Mouse (Mus musculus) lung, postnatal 0 days (tissue): ENCODE measurements at regions not wholly inside any gene's neighbourhood (a gene's known extent, or its start where the extent isn't known, plus 50 kb on each side); places are given as distances from the start of the nearest gene placed in this dataset.

Experiments used
- ATAC-seq: fragments of 200-750 bp; cut with Nextera tagmentation; 2 replicates; pipeline ENCODE4 v1.8.0; 2017; ENCODE audit warnings: moderate library complexity
- DNase-seq: peaks from one replicate; pipeline ENCODE4 v3.0.0-alpha.2; 2016; ENCODE audit warnings: low spot score
- H3K27ac ChIP-seq: fragments of 300-500 bp; sonication (generic); 2 replicates; pipeline ENCODE4 v1.5.1; 2014; ENCODE audit warnings: antibody characterized with exemption, mild to moderate bottlenecking, low read length, mixed read lengths
- H3K27me3 ChIP-seq: fragments of 300-500 bp; sonication (generic); replicated peaks from 2 replicates; pipeline ENCODE4 v1.6.1; 2014; ENCODE audit warnings: low read length, mixed read lengths; ENCODE audit not compliant: insufficient read depth
- H3K36me3 ChIP-seq: fragments of 300-500 bp; sonication (generic); 2 replicates; pipeline ENCODE4 v1.6.1; 2014; ENCODE audit warnings: low read length, mixed read lengths; ENCODE audit not compliant: insufficient read depth
- H3K4me1 ChIP-seq: fragments of 300-500 bp; sonication (generic); 2 replicates; pipeline ENCODE4 v1.6.1; 2014; ENCODE audit warnings: antibody characterized with exemption, low read depth, low read length, mixed read lengths; ENCODE audit not compliant: insufficient read depth
- H3K4me2 ChIP-seq: fragments of 300-500 bp; sonication (generic); replicated peaks from 2 replicates; pipeline ENCODE4 v1.6.1; 2014; ENCODE audit warnings: low read depth, mild to moderate bottlenecking, low read length, moderate library complexity, mixed read lengths
- H3K4me3 ChIP-seq: fragments of 300-500 bp; sonication (generic); 2 replicates; pipeline ENCODE4 v1.5.1; 2014; ENCODE audit warnings: low read depth, low read length
- H3K9ac ChIP-seq: fragments of 300-500 bp; sonication (generic); replicated peaks from 2 replicates; pipeline ENCODE4 v1.6.1; 2014; ENCODE audit warnings: low read depth, mild to moderate bottlenecking
- H3K9me3 ChIP-seq: fragments of 300-500 bp; sonication (generic); 2 replicates; pipeline ENCODE4 v1.6.1; 2016; ENCODE audit warnings: low read length, mixed read lengths
- CTCF ChIP-seq: IDR thresholded peaks from 2 replicates; pipeline ENCODE4 v1.5.1; 2016; ENCODE audit warnings: antibody characterized with exemption, mild to moderate bottlenecking
- EP300 ChIP-seq: IDR thresholded peaks from 2 replicates; pipeline ENCODE4 v1.6.1; 2016; ENCODE audit warnings: antibody characterized with exemption, mild to moderate bottlenecking, control low read depth
- WGBS: fragments of 180-500 bp; shearing (Covaris S2); extraction: QIAGEN DNeasy Blood & Tissue Kit; methylation state at CpG from one replicate; pipeline ENCODE4 v1.1.7; 2014; 5-methylcytosine and 5-hydroxymethylcytosine counted together

DNA sequence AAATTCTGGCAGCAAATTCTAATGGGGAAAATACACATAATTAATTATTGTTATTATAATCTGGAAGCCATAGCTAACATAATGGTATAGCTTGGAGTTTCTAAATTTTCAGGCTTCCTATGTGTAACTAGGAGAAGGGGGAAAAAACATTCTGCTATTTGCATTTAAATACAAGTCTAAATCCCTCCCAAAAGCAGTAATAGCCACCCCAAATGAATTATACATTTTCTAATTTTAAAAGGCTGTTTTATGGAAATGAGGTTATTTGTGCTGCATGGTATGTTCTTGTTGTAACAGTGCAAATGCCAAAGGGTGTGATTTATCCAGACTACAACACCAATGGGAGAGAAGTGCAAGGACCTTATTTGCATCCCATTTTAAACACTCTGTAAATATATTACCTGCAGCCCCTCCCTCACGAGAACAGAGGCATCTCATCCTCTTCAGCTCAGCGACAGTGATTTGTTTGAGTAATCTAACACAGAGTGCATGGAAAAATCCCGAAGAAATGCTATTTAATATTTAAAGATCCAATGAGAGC is 101.4 kb upstream of the Hs3st1 start:
- DNase-seq (no peak), ATAC-seq (no peak)
- no peak overlapping the region for H3K9ac ChIP-seq
- H3K4me2 ChIP-seq = no peak overlapping the region
- H3K4me1 ChIP-seq = no peaks in the 10 kb centered on the region
- WGBS = 50% methylated on average over 3 of the region's 3 CpGs
- H3K9me3 ChIP-seq = no peaks in the 10 kb centered on the region
- H3K4me3 ChIP-seq = no peak overlapping the region
- H3K27me3 ChIP-seq = no peaks in the 10 kb centered on the region
- TF ChIP-seq EP300 = no peak
- TF ChIP-seq CTCF = no peak
- H3K27ac ChIP-seq = no peak overlapping the region
- H3K36me3 ChIP-seq = no peaks in the 10 kb centered on the region

DNA sequence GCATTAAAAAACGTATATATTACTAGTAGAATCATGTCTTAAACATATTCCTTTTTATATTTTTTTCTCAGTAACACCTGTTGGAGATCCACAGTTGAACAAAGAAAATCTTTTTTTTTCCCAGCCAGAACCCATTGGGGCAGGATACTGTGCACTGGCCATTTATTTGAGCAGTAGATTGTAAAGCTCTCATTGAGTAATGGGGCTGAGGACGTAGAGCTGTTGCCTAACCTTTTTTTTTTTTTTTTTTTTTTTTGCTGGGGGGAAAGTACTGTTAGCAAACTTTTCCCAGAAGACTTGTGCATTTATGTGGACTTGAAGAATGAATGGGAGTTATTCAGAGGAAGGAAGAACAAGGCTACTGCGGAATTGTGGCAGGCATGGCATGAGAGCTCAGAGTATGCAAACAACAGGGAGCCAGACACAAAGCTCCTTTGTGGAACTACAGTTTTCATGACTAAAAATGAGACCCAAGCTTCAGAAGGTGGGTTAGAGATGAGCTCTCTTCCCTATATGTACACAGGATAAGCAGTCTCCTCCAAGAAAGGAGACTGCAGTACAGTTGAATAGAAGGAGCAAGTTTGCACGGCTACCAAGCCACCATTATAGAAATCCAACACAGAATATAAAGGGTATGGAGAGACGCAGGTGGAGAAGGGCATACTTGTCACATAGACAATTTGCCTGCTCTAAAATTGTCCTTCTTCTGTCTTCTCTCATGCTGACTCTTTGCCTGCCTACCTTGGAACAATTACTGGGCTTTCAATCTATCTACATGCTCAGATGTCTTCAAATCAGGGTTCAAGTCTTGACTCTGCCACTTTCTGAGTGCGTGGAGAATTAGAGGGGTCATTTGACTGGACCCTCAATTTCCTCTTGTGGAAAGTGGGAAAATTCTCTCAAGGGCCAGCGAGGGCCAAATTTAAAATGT is 100.7 kb upstream of the Hs3st1 start:
- Histone ChIP-seq H3K27me3 (no peaks in the 10 kb centered on the region), H3K9ac (no peak overlapping the region), H3K27ac (no peak overlapping the region), H3K9me3 (no peaks in the 10 kb centered on the region), H3K4me3 (no peak overlapping the region), H3K4me1 (no peaks in the 10 kb centered on the region), H3K4me2 (no peak overlapping the region), H3K36me3 (no peaks in the 10 kb centered on the region)
- ATAC-seq = no peak
- no peak for DNase-seq
- TF ChIP-seq EP300 = no peak
- no peak for TF ChIP-seq CTCF
- WGBS = 53% methylated on average over 7 of the region's 7 CpGs

DNA sequence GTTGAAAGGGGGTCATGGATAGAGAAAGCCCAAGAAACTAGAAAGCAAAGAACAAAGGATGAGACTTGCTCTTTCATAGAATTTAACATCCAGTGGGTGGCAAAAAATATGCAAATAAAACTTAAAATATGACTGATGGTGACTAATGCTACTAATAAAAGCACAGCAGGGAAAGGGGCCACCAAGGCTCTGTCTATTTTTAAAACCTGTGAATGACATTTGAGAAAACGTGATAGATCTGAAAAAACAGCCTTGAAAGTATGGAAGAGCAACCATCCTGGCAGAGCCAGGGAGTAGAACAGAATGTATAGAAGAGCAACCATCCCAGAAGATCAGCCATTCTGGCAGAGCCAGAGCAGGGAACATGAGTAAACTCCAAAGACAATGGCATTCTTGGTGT is 91.9 kb upstream of the Hs3st1 start:
- no peak for TF ChIP-seq EP300
- TF ChIP-seq CTCF = no peak

DNA sequence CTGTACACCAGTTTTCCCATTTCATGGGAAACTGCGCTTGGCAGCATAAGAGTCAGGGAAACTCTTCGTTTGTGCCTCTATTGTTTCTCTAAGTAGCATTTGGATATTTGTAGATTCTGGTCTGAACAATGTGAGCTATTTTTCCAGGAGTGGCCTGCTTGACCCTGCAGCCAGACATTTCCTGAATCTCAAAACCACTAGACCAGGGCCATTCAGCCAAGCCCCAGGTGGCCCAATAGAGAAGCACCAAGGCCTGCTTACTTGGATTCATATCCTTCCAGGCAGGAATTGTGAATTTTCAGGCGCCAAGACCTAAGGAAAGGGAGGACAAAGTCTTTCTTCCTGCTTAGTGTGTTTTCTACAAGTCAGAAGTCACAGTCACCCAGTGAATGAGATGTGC is 85.9 kb upstream of the Hs3st1 start:
- no peaks in the 10 kb centered on the region for H3K27me3 ChIP-seq
- no peak overlapping the region for H3K4me3 ChIP-seq
- no peak for DNase-seq
- no peak for TF ChIP-seq EP300
- no peak for TF ChIP-seq CTCF
- no peaks in the 10 kb centered on the region for H3K4me1 ChIP-seq
- no peak overlapping the region for H3K4me2 ChIP-seq
- ATAC-seq = no peak
- no peak overlapping the region for H3K27ac ChIP-seq
- H3K9me3 ChIP-seq = no peaks in the 10 kb centered on the region
- no peaks in the 10 kb centered on the region for H3K36me3 ChIP-seq
- WGBS = 55% methylated on average over 3 of the region's 3 CpGs
- no peak overlapping the region for H3K9ac ChIP-seq

More for the DNA sequence above, 91.9 kb upstream of the Hs3st1 start:
- no peak overlapping the region for H3K9ac ChIP-seq
- no peaks in the 10 kb centered on the region for H3K9me3 ChIP-seq
- no peaks in the 10 kb centered on the region for H3K36me3 ChIP-seq
- H3K4me3 ChIP-seq = no peak overlapping the region
- no peaks in the 10 kb centered on the region for H3K4me1 ChIP-seq
- ATAC-seq = no peak
- no peak overlapping the region for H3K4me2 ChIP-seq
- DNase-seq = no peak
- WGBS = 39% methylated on average over 1 of the region's 1 CpGs
- H3K27me3 ChIP-seq = no peaks in the 10 kb centered on the region
- H3K27ac ChIP-seq = no peak overlapping the region

DNA sequence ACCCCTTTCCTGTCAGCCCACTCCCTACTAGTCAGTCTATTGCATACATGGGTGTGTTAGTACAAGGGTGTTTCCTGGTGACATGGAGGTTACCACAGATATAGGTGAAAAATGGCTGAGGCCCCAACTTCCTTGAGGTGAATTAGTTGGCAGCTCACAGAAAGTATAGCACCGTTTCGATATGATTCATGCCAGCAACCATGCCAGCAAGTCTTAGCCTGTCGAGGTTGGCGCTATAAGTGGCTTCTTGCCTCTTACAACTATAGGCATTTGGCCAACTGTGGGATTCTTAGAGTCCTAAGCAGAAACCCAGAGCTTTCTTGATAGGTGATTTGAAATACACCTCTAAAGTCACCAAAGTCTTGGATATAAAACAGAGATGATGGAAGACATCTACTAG is 85.3 kb upstream of the Hs3st1 start:
- no peak for DNase-seq
- WGBS = 74% methylated on average over 4 of the region's 4 CpGs

DNA sequence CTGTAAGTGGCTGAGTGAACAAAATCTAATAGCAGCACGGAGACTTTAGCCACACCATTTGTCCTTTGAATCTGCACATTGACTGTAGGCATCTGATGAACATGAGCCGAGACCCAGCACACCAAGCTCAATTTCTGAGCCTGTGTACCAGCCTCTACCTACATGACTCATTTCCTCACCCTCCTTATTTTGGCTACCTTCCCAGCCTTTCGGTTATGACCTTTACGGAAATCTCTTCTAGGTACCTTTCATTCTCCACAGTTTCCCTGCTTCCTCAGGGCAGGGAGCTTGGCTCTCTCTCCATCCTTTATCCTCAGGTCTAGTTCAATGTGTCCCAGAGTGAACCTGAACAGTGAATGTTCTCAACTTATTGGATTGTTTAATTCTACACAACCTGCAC is 77.3 kb upstream of the Hs3st1 start:
- no peak overlapping the region for H3K9ac ChIP-seq
- H3K4me2 ChIP-seq = no peak overlapping the region
- no peaks in the 10 kb centered on the region for H3K4me1 ChIP-seq
- no peak overlapping the region for H3K4me3 ChIP-seq
- DNase-seq (peak; percentile 37), ATAC-seq (no peak)
- TF ChIP-seq EP300 (no peak), CTCF (no peak)
- no peaks in the 10 kb centered on the region for H3K36me3 ChIP-seq
- no peaks in the 10 kb centered on the region for H3K27me3 ChIP-seq
- H3K9me3 ChIP-seq = no peaks in the 10 kb centered on the region
- no peak overlapping the region for H3K27ac ChIP-seq
- 46% methylated on average over 4 of the region's 4 CpGs for WGBS

More for the DNA sequence above, 85.3 kb upstream of the Hs3st1 start:
- Histone ChIP-seq H3K4me2 (no peak overlapping the region), H3K9me3 (no peaks in the 10 kb centered on the region), H3K36me3 (no peaks in the 10 kb centered on the region), H3K4me1 (no peaks in the 10 kb centered on the region), H3K9ac (no peak overlapping the region), H3K4me3 (no peak overlapping the region), H3K27ac (no peak overlapping the region), H3K27me3 (no peaks in the 10 kb centered on the region)
- TF ChIP-seq CTCF = no peak
- no peak for TF ChIP-seq EP300
- ATAC-seq = no peak
